Mouse (Mus musculus): ENCODE measurements around the gene Bloc1s1. TPM values are rescaled to one million over a fixed set of nuclear protein-coding genes. Genes with fewer than 3 reads are reported as not detected.

The Bloc1s1 gene
- polyA plus RNA-seq (2017; shearing (Covaris generic)) = 100 to 1,000 TPM; 227 to 233 TPM

GRCm38 (mm10) chr10:128923935-128924334, at the start of gene Bloc1s1:
Gene Bloc1s1 (minus strand): TSS chr10:128924035.
- peak; percentile 6 for ATAC-seq

- no peak for ATAC-seq
Measured at GRCm38 (mm10) chr10:128972841-128973240, 49.0 kb upstream of the Bloc1s1 start.

GRCm38 (mm10) chr10:128970740-128971250, 47.0 kb upstream of the Bloc1s1 start:
- ATAC-seq = no peak

DNA sequence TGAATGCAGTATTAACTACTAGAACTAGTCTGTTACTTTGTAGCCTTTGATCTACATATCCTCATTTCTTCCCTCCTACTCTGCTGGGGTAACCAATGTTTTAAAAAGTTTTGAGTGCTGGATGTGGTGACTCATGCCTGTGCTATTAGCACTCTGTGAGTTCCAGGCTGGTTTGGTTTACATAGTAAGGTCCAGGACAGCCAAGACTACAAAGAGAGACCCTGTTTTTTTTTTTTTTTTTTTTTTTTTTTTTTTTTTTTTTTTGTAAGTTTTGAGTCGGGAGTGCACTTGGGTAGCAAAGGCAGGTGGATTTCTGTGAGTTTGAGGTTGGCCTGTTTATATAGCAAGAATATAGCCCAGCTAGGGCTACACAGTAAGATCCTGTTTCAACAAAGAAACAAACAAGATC, 44.5 kb upstream of the Bloc1s1 start:
- ATAC-seq = no peak

DNA sequence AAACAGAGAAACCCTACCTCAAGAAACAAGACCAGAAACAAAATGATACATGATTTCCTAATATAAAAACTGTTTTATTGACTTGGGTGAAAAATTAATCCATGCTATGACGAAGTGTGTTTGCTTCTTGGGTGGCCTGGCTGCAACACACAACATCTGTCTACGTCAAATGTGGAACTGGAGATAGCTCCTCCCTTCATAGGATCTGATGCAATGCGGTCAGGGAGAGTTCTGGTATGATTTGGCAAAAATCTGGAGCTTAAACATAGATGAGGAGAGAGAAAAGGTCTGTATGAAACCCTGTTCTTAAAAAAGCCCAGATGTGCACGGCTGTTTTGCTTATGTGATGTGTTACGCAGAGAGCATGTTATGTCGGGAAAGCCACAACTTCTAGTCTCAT, 42.0 kb upstream of the Bloc1s1 start:
- ATAC-seq = no peak

GRCm38 (mm10) chr10:128964961-128965360, 41.1 kb upstream of the Bloc1s1 start:
- no peak for ATAC-seq

DNA sequence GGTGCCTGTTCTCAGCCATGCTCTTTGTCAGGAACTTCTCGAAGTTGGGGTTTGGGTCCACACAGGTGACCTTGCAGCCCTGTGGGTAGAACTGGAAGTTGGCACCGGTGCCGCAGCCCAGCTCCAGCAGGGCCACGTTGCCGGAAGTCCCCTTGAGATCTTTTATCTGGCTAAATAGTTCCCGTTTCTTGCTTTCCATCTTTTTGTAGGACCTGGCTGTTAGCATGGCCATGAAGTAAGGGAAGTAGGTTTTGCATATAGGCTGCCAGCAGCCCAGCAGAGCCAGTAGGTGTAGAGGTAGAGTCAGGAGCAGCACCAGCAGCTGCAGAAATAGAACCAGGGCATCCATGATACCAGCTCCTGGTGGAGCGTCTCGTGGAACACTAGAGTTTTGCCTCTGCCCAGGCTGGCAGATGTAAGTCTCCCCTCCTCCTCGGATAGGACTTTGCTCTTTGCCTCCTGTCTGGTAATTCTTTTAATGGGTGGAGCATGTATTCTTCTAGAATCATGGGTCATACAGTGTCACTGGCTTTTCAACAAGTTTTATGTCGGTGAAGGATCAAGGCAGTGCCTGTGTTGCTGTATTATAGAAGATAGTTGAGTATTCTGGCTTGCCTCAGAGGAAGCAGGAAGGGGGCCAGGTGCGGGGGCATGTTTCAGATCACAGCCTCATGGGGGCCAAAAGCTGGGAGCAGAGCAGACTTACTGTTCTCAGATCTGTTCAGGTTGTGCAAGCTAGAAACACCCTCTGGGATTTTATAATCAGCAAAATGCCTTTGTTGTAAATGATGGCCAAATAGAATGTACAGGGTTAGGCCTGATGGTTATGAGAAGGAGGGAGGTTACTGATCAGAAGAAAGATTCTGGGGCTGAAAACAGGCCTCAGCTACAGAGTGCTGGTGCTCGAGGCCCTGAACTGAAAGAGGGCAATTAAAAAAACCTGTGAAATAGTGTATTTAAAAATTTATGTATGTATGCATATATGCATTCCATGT, 37.1 kb upstream of the Bloc1s1 start, which contains the start of gene Mettl7b:
Gene Mettl7b (minus strand): TSS at position 399 of the 995 bp plus-strand sequence.
- no peak for ATAC-seq

GRCm38 (mm10) chr10:128960142-128960541, 36.3 kb upstream of the Bloc1s1 start:
- no peak for ATAC-seq

DNA sequence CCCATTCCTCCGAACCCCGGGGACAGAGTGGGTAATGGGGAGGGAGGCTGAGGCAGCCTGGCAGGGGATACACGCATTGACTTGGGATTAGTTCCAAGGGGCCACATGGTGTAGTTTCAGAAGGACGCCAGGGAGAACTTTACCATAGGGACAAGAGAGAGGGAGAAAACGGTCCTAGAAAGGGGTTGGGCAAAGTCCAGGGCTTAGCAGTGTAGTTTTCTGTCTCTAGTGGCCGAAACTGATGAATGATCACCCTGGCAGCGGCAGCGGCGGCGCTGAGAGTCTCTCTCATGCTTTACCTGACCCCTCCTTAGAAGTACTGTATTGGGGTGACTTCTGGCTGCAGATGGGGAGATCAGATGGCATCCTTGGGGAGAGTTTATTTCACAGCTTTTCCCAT, 34.5 kb upstream of the Bloc1s1 start:
- no peak for ATAC-seq

GRCm38 (mm10) chr10:128950208-128950887, 26.5 kb upstream of the Bloc1s1 start:
- ATAC-seq = no peak

DNA sequence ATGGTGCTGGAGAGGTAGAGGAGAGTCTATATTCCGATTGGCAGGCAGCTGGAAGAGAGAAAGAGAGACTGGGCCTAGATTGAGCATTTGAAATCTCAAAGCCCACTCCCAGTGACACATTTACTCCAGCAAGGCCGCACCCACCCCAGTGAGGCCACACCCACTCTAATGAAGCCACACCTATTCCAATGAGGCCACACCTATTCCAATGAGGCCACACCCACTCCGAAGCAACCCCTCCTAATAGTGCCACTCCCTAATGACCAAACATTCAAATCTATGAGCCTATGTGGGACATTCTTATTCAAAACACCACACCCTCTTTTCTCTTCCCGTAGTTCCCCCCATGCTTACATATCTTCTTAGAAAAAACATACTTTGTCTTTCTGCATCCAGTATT, 23.7 kb upstream of the Bloc1s1 start:
- ATAC-seq = no peak

GRCm38 (mm10) chr10:128945675-128946074, 21.8 kb upstream of the Bloc1s1 start:
- ATAC-seq = no peak

GRCm38 (mm10) chr10:128940475-128941061, 16.7 kb upstream of the Bloc1s1 start:
- ATAC-seq = peak; percentile 95

- ATAC-seq = no peak
Measured at GRCm38 (mm10) chr10:128938974-128939373, 15.1 kb upstream of the Bloc1s1 start.

DNA sequence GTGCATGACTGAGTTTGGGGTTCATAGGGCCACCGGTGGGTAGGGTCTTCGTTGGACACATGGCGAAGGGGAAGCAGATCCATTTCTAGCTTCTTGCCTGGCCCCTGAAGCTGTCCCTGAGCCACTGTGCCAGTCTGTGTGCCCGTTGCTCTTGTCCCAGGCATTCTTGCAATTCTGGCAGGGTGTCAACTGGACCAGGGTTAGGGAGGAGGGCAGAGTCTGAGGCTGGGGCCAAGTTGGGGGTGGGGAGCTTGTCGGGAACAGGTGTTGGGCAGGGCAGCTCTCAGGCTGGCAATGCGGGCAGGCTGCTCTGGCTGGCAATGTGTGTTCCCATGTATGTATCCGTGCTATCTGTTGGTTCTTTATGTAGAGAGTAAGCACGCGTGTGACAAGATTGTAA, 14.6 kb upstream of the Bloc1s1 start:
- no peak for ATAC-seq

- ATAC-seq = no peak
Measured at GRCm38 (mm10) chr10:128937756-128938390, 14.0 kb upstream of the Bloc1s1 start.

DNA sequence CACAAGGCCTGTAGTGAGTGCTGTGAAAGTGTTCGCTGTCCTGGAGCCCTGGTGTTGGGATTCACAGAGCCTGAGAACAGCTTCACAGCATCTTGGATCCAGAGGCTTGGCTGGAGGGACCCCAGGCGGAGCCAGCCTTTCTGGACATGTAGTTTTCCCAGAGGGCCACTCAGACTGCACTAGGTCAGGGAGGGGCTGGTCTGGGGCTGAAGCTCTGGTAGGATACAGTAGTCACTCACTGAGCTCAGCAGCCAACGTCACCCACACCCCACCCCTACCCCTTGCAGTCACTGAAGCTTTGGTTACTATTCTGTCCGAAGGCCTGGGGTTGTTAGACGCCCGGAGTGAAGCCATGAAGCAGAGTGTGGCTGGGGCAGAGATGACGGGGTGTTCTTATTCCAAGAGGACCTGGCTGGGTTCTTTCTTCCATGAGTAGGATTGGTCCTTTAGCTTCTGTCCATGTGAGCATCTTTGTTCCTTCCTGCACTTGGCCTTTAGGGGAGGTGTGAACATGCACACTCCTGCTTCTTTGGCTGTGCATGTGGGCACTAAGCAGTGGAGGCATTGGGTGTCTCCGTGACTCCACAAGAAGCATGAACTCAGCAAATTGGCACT, 12.1 kb upstream of the Bloc1s1 start:
- ATAC-seq = no peak

DNA sequence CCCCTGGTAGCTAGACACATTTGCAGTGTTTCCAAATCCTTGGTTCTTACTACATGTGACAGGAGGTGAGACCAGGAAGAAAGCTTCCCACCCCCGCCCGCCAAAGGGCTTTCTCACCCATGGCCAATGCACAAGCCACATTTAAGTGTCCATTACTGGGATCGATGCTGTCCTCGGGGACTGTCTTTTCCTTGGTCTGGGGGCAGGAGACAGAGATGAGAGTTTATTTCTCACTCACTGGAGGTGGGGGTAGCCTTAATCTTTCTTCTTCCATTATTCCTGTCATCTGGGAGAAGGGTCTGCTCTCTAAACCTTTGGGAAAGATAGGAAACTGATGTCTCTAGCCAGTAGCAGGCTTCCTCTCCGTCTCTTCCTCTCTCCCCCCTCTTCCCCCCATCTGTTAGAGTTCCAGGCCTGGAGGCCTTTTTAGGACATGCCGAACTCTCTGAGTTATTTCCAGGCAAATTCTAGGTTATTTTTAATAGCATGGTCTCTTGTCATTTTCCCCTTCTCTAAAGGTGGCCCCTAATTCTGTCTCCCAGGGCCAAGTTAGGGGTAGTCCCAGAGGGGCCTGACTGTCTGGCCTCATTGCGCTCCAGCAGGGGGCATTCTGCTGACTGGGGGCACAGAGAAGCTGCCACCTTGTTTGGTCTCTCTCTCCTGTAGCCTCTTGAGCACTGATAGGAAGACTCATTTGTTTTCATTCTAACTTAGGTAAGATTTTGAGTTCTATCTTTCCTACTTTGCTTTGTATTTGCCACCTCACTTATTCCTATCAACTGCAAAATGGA, 11.4 kb upstream of the Bloc1s1 start:
- ATAC-seq = no peak

GRCm38 (mm10) chr10:128933976-128934721, 10.3 kb upstream of the Bloc1s1 start:
- ATAC-seq = no peak

DNA sequence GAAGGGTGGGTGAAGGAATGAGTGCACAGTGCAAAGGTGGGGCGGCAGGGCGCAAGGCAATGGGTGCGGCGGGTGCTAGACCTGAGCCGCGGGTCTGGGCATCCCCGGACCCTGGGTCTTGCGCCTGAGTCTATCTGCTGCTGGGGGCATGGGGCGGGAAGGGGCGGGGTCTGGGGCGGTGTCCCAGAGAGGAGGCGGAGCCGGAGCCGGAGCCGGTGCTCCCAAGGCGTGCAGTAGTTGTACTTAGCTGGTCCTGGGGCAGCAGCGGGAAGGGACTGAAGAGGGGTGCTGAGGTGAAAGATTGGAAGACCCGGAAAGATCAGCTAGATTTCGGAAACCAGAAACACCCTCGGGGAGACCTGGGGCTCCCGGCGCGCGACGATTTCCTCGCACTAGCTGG, 9.7 kb upstream of the Bloc1s1 start, which contains the start of gene Itga7:
Gene Itga7 (plus strand): TSS at position 245 of the 400 bp plus-strand sequence.
- ATAC-seq = peak; percentile 45

Data from CD4-positive, CD25-positive, alpha-beta regulatory T cell, adult 4 months (primary cell).